Mouse (Mus musculus) heart, adult 8-10 months (tissue): ENCODE measurements around the gene Golph3. TPM values are rescaled to one million over a fixed set of nuclear protein-coding genes. Genes with fewer than 3 reads are reported as not detected.
A peak's percentile ranks its signal among the peaks of the same experiment; 100 is the strongest.
"Not testable (repeated sequence)": the region's sequence is repeated elsewhere in the genome, so short reads cannot be mapped to it uniquely, and the experiment has no call there.

Experiments
- DNase-seq: peaks from one replicate; pipeline ENCODE4 v3.0.0; 2022; ENCODE audit warnings: low spot score
- total RNA-seq, 4 experiments: library from RNA; stranded (reverse); gene quantifications; 2 replicates each; pipeline ENCODE4 v1.2.4; 2022

Golph3 gene
- total RNA-seq, 4 experiments from 2014 or later = 64.8 to 73.0 (median 72.5) TPM

- DNase-seq = no peak
Measured at GRCm38 (mm10) chr15:12357459-12357858, 36.2 kb downstream of the Golph3 start.

GRCm38 (mm10) chr15:12358384-12358783 is 37.1 kb downstream of the Golph3 start:
- DNase-seq = no peak

- DNase-seq = no peak
Measured at GRCm38 (mm10) chr15:12360519-12361212, 39.4 kb downstream of the Golph3 start.

- DNase-seq = no peak
Measured at GRCm38 (mm10) chr15:12362001-12362700, 40.9 kb downstream of the Golph3 start.

GRCm38 (mm10) chr15:12362701-12363040 is 41.4 kb downstream of the Golph3 start:
- DNase-seq = no peak

- no peak for DNase-seq
Measured at GRCm38 (mm10) chr15:12364096-12364495, 42.8 kb downstream of the Golph3 start.

GRCm38 (mm10) chr15:12365416-12366071 is 44.3 kb downstream of the Golph3 start:
- DNase-seq = no peak

- DNase-seq = no peak
Measured at GRCm38 (mm10) chr15:12366072-12366469, 44.8 kb downstream of the Golph3 start.

GRCm38 (mm10) chr15:12366580-12367305 is 45.5 kb downstream of the Golph3 start:
- DNase-seq = not testable (repeated sequence)

GRCm38 (mm10) chr15:12367306-12368080 is 46.2 kb downstream of the Golph3 start:
- DNase-seq = peak; percentile 31

- DNase-seq = no peak
Measured at GRCm38 (mm10) chr15:12368357-12368756, 47.1 kb downstream of the Golph3 start.

- no peak for DNase-seq
Measured at GRCm38 (mm10) chr15:12368850-12369249, 47.6 kb downstream of the Golph3 start.

GRCm38 (mm10) chr15:12370096-12370495 is 48.8 kb downstream of the Golph3 start:
- DNase-seq = no peak

GRCm38 (mm10) chr15:12371183-12371582 is 49.9 kb downstream of the Golph3 start:
- DNase-seq = peak; percentile 69

GRCm38 (mm10) chr15:12373496-12373895 is 52.2 kb downstream of the Golph3 start:
- no peak for DNase-seq

GRCm38 (mm10) chr15:12373918-12374317 is 52.7 kb downstream of the Golph3 start:
- no peak for DNase-seq

- no peak for DNase-seq
Measured at GRCm38 (mm10) chr15:12374916-12375315, 53.7 kb downstream of the Golph3 start.

GRCm38 (mm10) chr15:12375641-12376311 is 54.5 kb downstream of the Golph3 start:
- peak; percentile 87 for DNase-seq

GRCm38 (mm10) chr15:12376491-12377069 is 55.3 kb downstream of the Golph3 start:
- no peak for DNase-seq

- DNase-seq = no peak
Measured at GRCm38 (mm10) chr15:12377800-12378199, 56.5 kb downstream of the Golph3 start.
